Mouse (Mus musculus) liver, postnatal 0 days (tissue): ENCODE results near the gene Nav2. TPM values are rescaled to one million over a fixed set of nuclear protein-coding genes. Genes with fewer than 3 reads are reported as not detected.

Experiments used
- ATAC-seq: fragments of 200-750 bp; cut with Nextera tagmentation; 2 replicates; pipeline ENCODE4 v1.8.0; 2017; ENCODE audit warnings: mild to moderate bottlenecking, moderate library complexity
- DNase-seq: peaks from one replicate; pipeline ENCODE4 v3.0.0-alpha.2; 2016
- H3K27ac ChIP-seq: fragments of 300-500 bp; sonication (generic); 2 replicates; pipeline ENCODE4 v1.5.1; 2014; ENCODE audit warnings: antibody characterized with exemption, moderate library complexity, mild to moderate bottlenecking, low read depth
- H3K27me3 ChIP-seq: fragments of 300-500 bp; sonication (generic); 2 replicates; pipeline ENCODE4 v1.6.1; 2014; ENCODE audit warnings: low read length, control low read depth, mixed read lengths; ENCODE audit not compliant: insufficient read depth
- H3K36me3 ChIP-seq: fragments of 300-500 bp; sonication (generic); replicated peaks from 2 replicates; pipeline ENCODE4 v1.6.1; 2014; ENCODE audit warnings: mild to moderate bottlenecking, control low read depth, low read length, moderate library complexity, mixed read lengths; ENCODE audit not compliant: insufficient read depth
- H3K4me1 ChIP-seq: fragments of 300-500 bp; sonication (generic); 2 replicates; pipeline ENCODE4 v1.6.1; 2014; ENCODE audit warnings: antibody characterized with exemption, mild to moderate bottlenecking, control low read depth; ENCODE audit not compliant: insufficient read depth
- H3K4me2 ChIP-seq: fragments of 300-500 bp; sonication (generic); 2 replicates; pipeline ENCODE4 v1.6.1; 2014; ENCODE audit warnings: low read depth, mild to moderate bottlenecking, low read length, moderate library complexity, mixed read lengths
- H3K4me3 ChIP-seq: fragments of 300-500 bp; sonication (generic); 2 replicates; pipeline ENCODE4 v1.5.1; 2014; ENCODE audit warnings: low read depth, low read length
- H3K9ac ChIP-seq: fragments of 300-500 bp; sonication (generic); replicated peaks from 2 replicates; pipeline ENCODE4 v1.6.1; 2014; ENCODE audit warnings: mild to moderate bottlenecking, moderate library complexity
- H3K9me3 ChIP-seq: fragments of 300-500 bp; sonication (generic); 2 replicates; pipeline ENCODE4 v1.6.1; 2016; ENCODE audit warnings: mild to moderate bottlenecking, control low read depth, low read length, mixed read lengths
- CTCF ChIP-seq: sonication (generic); IDR thresholded peaks from 2 replicates; pipeline ENCODE4 v1.5.1; 2016; ENCODE audit warnings: antibody characterized with exemption, low read depth
- EP300 ChIP-seq: IDR thresholded peaks from 2 replicates; pipeline ENCODE4 v1.6.1; 2016; ENCODE audit warnings: antibody characterized with exemption, low read depth, mild to moderate bottlenecking
- WGBS: fragments of 180-500 bp; shearing (Covaris S2); extraction: QIAGEN DNeasy Blood & Tissue Kit; methylation state at CpG from one replicate; pipeline ENCODE4 v1.1.7; 2014; ENCODE audit not compliant: insufficient replicate concordance; 5-methylcytosine and 5-hydroxymethylcytosine counted together
- polyA plus RNA-seq: library from polyadenylated mRNA; unstranded; fragments of >200 nt; fragmentation: Nextera tagmentation; extraction: Ambion mirVana; gene quantifications from 2 replicates; pipeline ENCODE4 v1.2.1, GENCODE M21; 2015

Nav2 gene
- polyA plus RNA-seq, 1 experiment from 2014 or later, result 3.3 TPM

- no peaks in the 10 kb centered on the region for H3K9me3 ChIP-seq
- no peaks in the 10 kb centered on the region for H3K36me3 ChIP-seq
- 79% methylated on average over 13 of the region's 13 CpGs for WGBS
- ATAC-seq, result no peak
- no peak overlapping the region for H3K4me2 ChIP-seq
- no peaks in the 10 kb centered on the region for H3K27me3 ChIP-seq
- H3K4me3 ChIP-seq, result no peak overlapping the region
- no peak overlapping the region for H3K27ac ChIP-seq
- DNase-seq, result no peak
- no peak overlapping the region for H3K9ac ChIP-seq
- 0 out of 2 replicates have a peak, but pooled peaks cover 3% of the 10 kb centered on the region for H3K4me1 ChIP-seq
- TF ChIP-seq EP300 (no peak), CTCF (no peak)
Measured at GRCm38 (mm10) chr7:49418841-49419240, 510.3 kb downstream of the Nav2 start.

DNA sequence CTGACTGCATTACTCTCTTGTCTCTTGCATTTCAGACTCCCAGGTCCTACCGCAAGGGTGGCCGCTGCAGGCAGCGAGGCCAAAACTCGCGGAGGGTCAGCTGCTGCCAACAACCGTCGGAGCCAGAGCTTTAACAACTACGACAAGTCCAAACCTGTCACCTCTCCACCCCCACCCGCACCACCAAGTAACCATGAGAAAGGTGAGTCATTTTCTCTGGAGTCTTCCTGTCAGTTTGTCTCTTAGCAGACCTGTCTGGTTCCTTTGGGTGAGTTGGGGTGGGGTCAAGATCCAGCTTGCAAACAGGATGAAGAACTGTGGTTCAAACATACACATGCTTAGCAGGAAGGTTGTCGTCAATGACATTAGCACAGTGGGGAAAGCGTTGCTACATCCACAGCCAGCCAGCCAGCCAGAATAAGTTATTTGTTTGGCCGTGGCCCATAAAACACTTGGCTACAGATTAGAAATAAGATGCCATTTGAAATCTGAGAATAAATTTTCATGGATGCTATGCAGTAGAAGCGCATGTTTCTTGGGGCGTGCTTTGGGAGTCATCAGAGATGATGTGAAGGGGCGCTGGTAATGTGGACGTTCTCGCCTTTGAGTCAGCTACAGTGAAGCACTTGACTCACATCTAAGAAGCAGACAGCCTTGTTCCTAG, 511.8 kb downstream of the Nav2 start:
- WGBS, result 83% methylated on average over 17 of the region's 17 CpGs

DNA sequence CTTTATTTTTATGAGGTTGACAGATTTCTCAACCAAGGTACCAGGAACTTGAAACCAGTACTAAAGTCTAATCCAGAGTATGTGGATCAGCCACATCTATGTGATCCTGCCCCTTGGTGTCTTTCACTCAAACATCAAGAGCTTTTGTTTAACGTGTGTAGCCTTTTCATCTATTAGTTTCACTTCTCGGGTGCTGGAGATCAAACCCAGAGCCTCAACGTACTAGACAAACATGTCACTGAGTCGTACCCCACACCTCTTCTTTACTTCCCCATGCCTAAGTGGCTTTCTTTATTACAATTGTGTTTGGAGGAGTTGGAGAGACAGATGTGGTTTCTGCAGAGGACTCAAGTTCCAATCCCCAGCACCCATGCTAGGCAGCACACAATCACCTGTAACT, 512.7 kb downstream of the Nav2 start:
- TF ChIP-seq EP300 (no peak), CTCF (no peak)
- no peak overlapping the region for H3K4me2 ChIP-seq
- H3K27me3 ChIP-seq, result no peaks in the 10 kb centered on the region
- no peaks in the 10 kb centered on the region for H3K36me3 ChIP-seq
- DNase-seq, result no peak
- no peaks in the 10 kb centered on the region for H3K9me3 ChIP-seq
- 52% methylated on average over 4 of the region's 4 CpGs for WGBS
- no peak overlapping the region for H3K27ac ChIP-seq
- no peak overlapping the region for H3K9ac ChIP-seq
- ATAC-seq, result no peak
- no peak overlapping the region for H3K4me3 ChIP-seq
- H3K4me1 ChIP-seq, result 0 out of 2 replicates have a peak, but pooled peaks cover 3% of the 10 kb centered on the region

More for the DNA sequence above, 511.8 kb downstream of the Nav2 start:
- no peak overlapping the region for H3K4me2 ChIP-seq
- DNase-seq (no peak), ATAC-seq (no peak)
- H3K9ac ChIP-seq, result no peak overlapping the region
- no peaks in the 10 kb centered on the region for H3K9me3 ChIP-seq
- no peaks in the 10 kb centered on the region for H3K27me3 ChIP-seq
- no peaks in the 10 kb centered on the region for H3K36me3 ChIP-seq
- 0 out of 2 replicates have a peak, but pooled peaks cover 3% of the 10 kb centered on the region for H3K4me1 ChIP-seq
- TF ChIP-seq EP300, result no peak
- TF ChIP-seq CTCF, result no peak
- no peak overlapping the region for H3K27ac ChIP-seq
- no peak overlapping the region for H3K4me3 ChIP-seq

DNA sequence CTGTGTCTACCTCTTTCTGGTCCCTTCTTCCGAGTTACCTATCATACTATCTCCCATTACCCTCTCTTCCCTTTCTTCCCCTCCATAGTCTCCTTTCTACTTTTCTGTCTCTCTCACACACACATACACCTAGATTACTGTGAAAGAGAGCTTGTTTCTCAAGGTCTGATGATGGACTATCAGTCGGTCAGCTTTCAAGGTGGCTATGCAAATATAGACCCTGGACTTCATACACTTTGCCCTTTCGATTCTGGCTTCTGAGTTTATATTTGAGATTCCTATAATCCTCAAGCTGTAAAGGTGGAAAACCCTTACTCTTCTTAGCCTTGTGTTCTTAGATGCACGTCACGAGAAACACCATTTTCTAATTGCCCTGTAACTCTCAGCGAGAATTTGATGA, 515.4 kb downstream of the Nav2 start:
- WGBS, result 64% methylated on average over 6 of the region's 6 CpGs
- DNase-seq (no peak), ATAC-seq (no peak)

DNA sequence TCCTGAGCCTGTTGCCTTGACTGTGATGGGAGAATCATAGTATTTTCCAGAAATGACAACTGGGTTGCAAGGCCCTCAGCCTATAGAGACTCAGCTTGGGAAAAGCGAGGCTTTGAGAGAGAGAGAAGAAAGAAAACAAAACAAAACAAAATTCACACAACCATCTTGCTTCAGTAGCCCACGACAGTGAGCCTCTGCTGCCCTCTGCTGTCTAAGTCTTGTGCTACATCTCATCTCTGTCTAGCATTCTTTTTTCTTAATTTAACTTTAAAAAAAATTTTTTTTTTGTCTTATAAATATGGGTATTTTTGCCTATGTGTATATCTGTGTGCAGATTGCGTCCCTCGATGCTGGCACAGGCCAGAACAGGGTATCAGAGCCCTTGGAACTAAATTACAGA, 517.5 kb downstream of the Nav2 start:
- H3K9ac ChIP-seq, result no peak overlapping the region
- H3K36me3 ChIP-seq, result no peaks in the 10 kb centered on the region; the same call in 1 of the 2 replicates
- no peak overlapping the region for H3K4me3 ChIP-seq
- no peaks in the 10 kb centered on the region for H3K27me3 ChIP-seq
- TF ChIP-seq EP300, result no peak
- TF ChIP-seq CTCF, result peak; percentile 71
- H3K4me2 ChIP-seq, result no peak overlapping the region
- 39% methylated on average over 4 of the region's 4 CpGs for WGBS
- H3K27ac ChIP-seq, result no peak overlapping the region
- 0 out of 2 replicates have a peak, but pooled peaks cover 3% of the 10 kb centered on the region for H3K4me1 ChIP-seq
- ATAC-seq, result no peak
- peak; percentile 46 for DNase-seq
- H3K9me3 ChIP-seq, result no peaks in the 10 kb centered on the region

More for the DNA sequence above, 515.4 kb downstream of the Nav2 start:
- H3K4me2 ChIP-seq, result no peak overlapping the region
- no peak overlapping the region for H3K27ac ChIP-seq
- H3K9me3 ChIP-seq, result no peaks in the 10 kb centered on the region
- H3K36me3 ChIP-seq, result no peaks in the 10 kb centered on the region
- 0 out of 2 replicates have a peak, but pooled peaks cover 3% of the 10 kb centered on the region for H3K4me1 ChIP-seq
- H3K9ac ChIP-seq, result no peak overlapping the region
- H3K27me3 ChIP-seq, result no peaks in the 10 kb centered on the region
- H3K4me3 ChIP-seq, result no peak overlapping the region
- TF ChIP-seq CTCF, result no peak
- TF ChIP-seq EP300, result no peak

GRCm38 (mm10) chr7:49427843-49428242, 519.3 kb downstream of the Nav2 start:
- Histone ChIP-seq H3K36me3 (no peaks in the 10 kb centered on the region; the same call in 1 of the 2 replicates), H3K4me1 (0 out of 2 replicates have a peak, but pooled peaks cover 3% of the 10 kb centered on the region), H3K4me2 (no peak overlapping the region), H3K9ac (no peak overlapping the region), H3K9me3 (no peaks in the 10 kb centered on the region), H3K4me3 (no peak overlapping the region), H3K27me3 (no peaks in the 10 kb centered on the region), H3K27ac (no peak overlapping the region)
- no peak for TF ChIP-seq EP300
- TF ChIP-seq CTCF, result peak; percentile 77
- ATAC-seq (no peak), DNase-seq (peak; percentile 28)
- WGBS, result 27% methylated on average over 6 of the region's 6 CpGs
